Mouse (Mus musculus): ENCODE measurements around the gene Gm7534. TPM values are rescaled to one million over a fixed set of nuclear protein-coding genes. Genes with fewer than 3 reads are reported as not detected.
"Not testable (repeated sequence)": the region's sequence is repeated elsewhere in the genome, so short reads cannot be mapped to it uniquely, and the experiment has no call there.

The Gm7534 gene
- polyA plus RNA-seq, 1 experiment from 2014 or later, result not detected

- no peak for DNase-seq (ENCODE audit: low spot score)
- 92% methylated on average over 3 of the region's 3 CpGs for WGBS
- Histone ChIP-seq H3K4me3 (no peak overlapping the region), H3K27ac (no peak overlapping the region), H3K36me3 (peaks cover 61% of the 10 kb centered on the region), H3K27me3 (ENCODE audit: low read depth, poor library complexity, severe bottlenecking) (no peaks in the 10 kb centered on the region), H3K9me3 (replicated peaks) (no peaks in the 10 kb centered on the region), H3K4me1 (peaks cover 5% of the 10 kb centered on the region)
Observed at GRCm38 (mm10) chr4:134154354-134154753, 48.5 kb downstream of the Gm7534 start.

- H3K27me3 ChIP-seq (ENCODE audit: low read depth, poor library complexity, severe bottlenecking), result no peaks in the 10 kb centered on the region
- H3K4me3 ChIP-seq, result no peak overlapping the region
- H3K27ac ChIP-seq, result no peak overlapping the region
- DNase-seq (ENCODE audit: low spot score), result no peak
- peaks cover 68% of the 10 kb centered on the region for H3K36me3 ChIP-seq
- no peaks in the 10 kb centered on the region for H3K9me3 ChIP-seq (replicated peaks)
- WGBS, result 93% methylated on average over 3 of the region's 3 CpGs
- no peaks in the 10 kb centered on the region for H3K4me1 ChIP-seq
Observed at GRCm38 (mm10) chr4:134153656-134154055, 49.1 kb downstream of the Gm7534 start.

GRCm38 (mm10) chr4:134152112-134152511 lies 50.7 kb downstream of the Gm7534 start:
- Histone ChIP-seq H3K27ac (no peak overlapping the region), H3K4me3 (no peak overlapping the region), H3K9me3 (replicated peaks) (no peaks in the 10 kb centered on the region), H3K4me1 (no peaks in the 10 kb centered on the region), H3K27me3 (ENCODE audit: low read depth, poor library complexity, severe bottlenecking) (no peaks in the 10 kb centered on the region), H3K36me3 (peaks cover 84% of the 10 kb centered on the region)
- WGBS, result 87% methylated on average over 3 of the region's 3 CpGs
- no peak for DNase-seq (ENCODE audit: low spot score)

- no peak for DNase-seq (ENCODE audit: low spot score)
- no peak overlapping the region for H3K27ac ChIP-seq
Observed at GRCm38 (mm10) chr4:134149389-134149788, 53.4 kb downstream of the Gm7534 start.

GRCm38 (mm10) chr4:134144297-134144696 lies 58.5 kb downstream of the Gm7534 start:
- not testable (repeated sequence) for H3K27me3 ChIP-seq (ENCODE audit: low read depth, poor library complexity, severe bottlenecking); H3K4me1 ChIP-seq; H3K4me3 ChIP-seq; DNase-seq (ENCODE audit: low spot score); H3K27ac ChIP-seq; H3K9me3 ChIP-seq (replicated peaks)
- WGBS, result 92% methylated on average over 5 of the region's 5 CpGs
- H3K36me3 ChIP-seq, result peaks cover 64% of the 10 kb centered on the region

More at GRCm38 (mm10) chr4:134149389-134149788, 53.4 kb downstream of the Gm7534 start:
- Histone ChIP-seq H3K4me3 (no peak overlapping the region), H3K27me3 (ENCODE audit: low read depth, poor library complexity, severe bottlenecking) (no peaks in the 10 kb centered on the region), H3K4me1 (no peaks in the 10 kb centered on the region), H3K9me3 (replicated peaks) (no peaks in the 10 kb centered on the region), H3K36me3 (peaks cover 86% of the 10 kb centered on the region)
- WGBS, result 95% methylated on average over 4 of the region's 4 CpGs

Other genes with a start within 250 kb of the Gm7534 start
- gene Hmgn2, start 234.4 kb downstream of the Gm7534 start, polyA plus RNA-seq (2016; fragmentation: Nextera tagmentation; extraction: Ambion mirVana), result 2,670 and 2,950 TPM in 2 replicates
- gene Dhdds, start 202.1 kb downstream of the Gm7534 start, polyA plus RNA-seq (2016; fragmentation: Nextera tagmentation; extraction: Ambion mirVana), result 41.8 and 41.9 TPM in 2 replicates
- 16.7 and 46.5 TPM in 2 replicates for gene Lin28a, start 184.2 kb downstream of the Gm7534 start, polyA plus RNA-seq (2016; fragmentation: Nextera tagmentation; extraction: Ambion mirVana)
- gene Zfp683, start 149.2 kb downstream of the Gm7534 start, polyA plus RNA-seq (2016; fragmentation: Nextera tagmentation; extraction: Ambion mirVana), result not detected in 2 replicates
- gene Crybg2, start 142.2 kb downstream of the Gm7534 start, polyA plus RNA-seq (2016; fragmentation: Nextera tagmentation; extraction: Ambion mirVana), result 3.5 and 4.4 TPM in 2 replicates
- 2.4 and 3.9 TPM in 2 replicates for gene Cd52, start 107.9 kb downstream of the Gm7534 start, polyA plus RNA-seq (2016; fragmentation: Nextera tagmentation; extraction: Ambion mirVana)
- gene Ubxn11, start 100.4 kb downstream of the Gm7534 start, polyA plus RNA-seq (2016; fragmentation: Nextera tagmentation; extraction: Ambion mirVana), result 5.1 and 6.5 TPM in 2 replicates
- 280 and 308 TPM in 2 replicates for gene Sh3bgrl3, start 74.2 kb downstream of the Gm7534 start, polyA plus RNA-seq (2016; fragmentation: Nextera tagmentation; extraction: Ambion mirVana)
- gene Cep85, start 15.9 kb downstream of the Gm7534 start, polyA plus RNA-seq (2016; fragmentation: Nextera tagmentation; extraction: Ambion mirVana), result 27.1 and 29.1 TPM in 2 replicates
- gene Catsper4, start 24.4 kb upstream of the Gm7534 start, polyA plus RNA-seq (2016; fragmentation: Nextera tagmentation; extraction: Ambion mirVana), result not detected in 2 replicates
- gene Cnksr1, start 35.4 kb upstream of the Gm7534 start, polyA plus RNA-seq (2016; fragmentation: Nextera tagmentation; extraction: Ambion mirVana), result 0.76 and 1.1 TPM in 2 replicates
- 0.60 and 0.79 TPM in 2 replicates for gene E130218I03Rik, start 40.7 kb upstream of the Gm7534 start, polyA plus RNA-seq (2016; fragmentation: Nextera tagmentation; extraction: Ambion mirVana)
- gene Zfp593, start 42.6 kb upstream of the Gm7534 start, polyA plus RNA-seq (2016; fragmentation: Nextera tagmentation; extraction: Ambion mirVana), result 19.0 and 23.5 TPM in 2 replicates
- not detected in 2 replicates for gene Gm30191, start 43.9 kb upstream of the Gm7534 start, polyA plus RNA-seq (2016; fragmentation: Nextera tagmentation; extraction: Ambion mirVana)
- 9.2 and 10.9 TPM in 2 replicates for gene Grrp1, start 51.1 kb upstream of the Gm7534 start, polyA plus RNA-seq (2016; fragmentation: Nextera tagmentation; extraction: Ambion mirVana)
- 13.9 and 19.6 TPM in 2 replicates for gene Pdik1l, start 84.9 kb upstream of the Gm7534 start, polyA plus RNA-seq (2016; fragmentation: Nextera tagmentation; extraction: Ambion mirVana)
- 0.30 and 0.95 TPM in 2 replicates for gene Trim63, start 112.1 kb upstream of the Gm7534 start, polyA plus RNA-seq (2016; fragmentation: Nextera tagmentation; extraction: Ambion mirVana)
- gene Slc30a2, start 140.2 kb upstream of the Gm7534 start, polyA plus RNA-seq (2016; fragmentation: Nextera tagmentation; extraction: Ambion mirVana), result not detected in 2 replicates
- gene Extl1, start 180.8 kb upstream of the Gm7534 start, polyA plus RNA-seq (2016; fragmentation: Nextera tagmentation; extraction: Ambion mirVana), result 0.44 and 0.75 TPM in 2 replicates
- 8.1 and 8.6 TPM in 2 replicates for gene Pafah2, start 193.3 kb upstream of the Gm7534 start, polyA plus RNA-seq (2016; fragmentation: Nextera tagmentation; extraction: Ambion mirVana)

All from limb, embryonic 10.5 days (tissue).